Mouse (Mus musculus) heart, adult 2 months (tissue): ENCODE measurements around the gene Iqcf5.

Experiments used
- CTCF ChIP-seq: fragments of 200-600 bp; IDR thresholded peaks from 2 replicates; pipeline ENCODE4 v1.8.1; 2022; ENCODE audit warnings: antibody characterized with exemption, mild to moderate bottlenecking, moderate library complexity
- EP300 ChIP-seq: fragments of 200-500 bp; IDR thresholded peaks from 2 replicates; pipeline ENCODE4 v1.6.1; 2011; ENCODE audit warnings: low read depth, low read length, control low read depth; ENCODE audit not compliant: insufficient read depth
- POLR2A ChIP-seq: fragments of 200-500 bp; IDR thresholded peaks from 2 replicates; pipeline ENCODE4 v1.6.1; 2011; ENCODE audit warnings: mild to moderate bottlenecking, low read depth, low read length, control low read depth; ENCODE audit not compliant: insufficient read depth

- TF ChIP-seq CTCF (no peak), POLR2A (no peak), EP300 (no peak)
Observed at GRCm38 (mm10) chr9:106475046-106475445, 39.3 kb upstream of the Iqcf5 start.
